Mouse (Mus musculus) heart, embryonic 16.5 days (tissue): Measurements from ENCODE around the gene Clec11a. TPM values are rescaled to one million over a fixed set of nuclear protein-coding genes. Genes with fewer than 3 reads are reported as not detected.
"Not testable (repeated sequence)": the region's sequence is repeated elsewhere in the genome, so short reads cannot be mapped to it uniquely, and the experiment has no call there.

ENCODE experiments used
- ATAC-seq: fragments of 200-750 bp; cut with Nextera tagmentation; replicated peaks from 2 replicates; pipeline ENCODE4 v1.8.0; 2017; ENCODE audit warnings: moderate number of reproducible peaks; ENCODE audit not compliant: insufficient read depth, low FRiP score; ENCODE audit errors: extremely low read depth
- H3K27ac ChIP-seq: fragments of 300-500 bp; sonication (generic); 2 replicates; pipeline ENCODE4 v1.5.1; 2014; ENCODE audit warnings: mild to moderate bottlenecking, low read length, control low read depth, moderate library complexity
- H3K27me3 ChIP-seq: fragments of 300-500 bp; sonication (generic); 2 replicates; pipeline ENCODE4 v1.6.1; 2014; ENCODE audit warnings: low read length, mixed read lengths; ENCODE audit not compliant: control insufficient read depth, insufficient read depth
- H3K36me3 ChIP-seq: fragments of 300-500 bp; sonication (generic); 2 replicates; pipeline ENCODE4 v1.6.1; 2014; ENCODE audit not compliant: control insufficient read depth, insufficient read depth
- H3K4me1 ChIP-seq: fragments of 300-500 bp; sonication (generic); 2 replicates; pipeline ENCODE4 v1.6.1; 2014; ENCODE audit warnings: low read length, mixed read lengths; ENCODE audit not compliant: control insufficient read depth, insufficient read depth
- H3K4me2 ChIP-seq: fragments of 300-500 bp; sonication (generic); 2 replicates; pipeline ENCODE4 v1.6.1; 2014; ENCODE audit warnings: low read depth, mild to moderate bottlenecking, control low read depth, low read length
- H3K4me3 ChIP-seq: fragments of 300-500 bp; sonication (generic); 2 replicates; pipeline ENCODE4 v1.5.1; 2014; ENCODE audit warnings: mild to moderate bottlenecking, control low read depth, low read length
- H3K9ac ChIP-seq: fragments of 300-500 bp; sonication (generic); 2 replicates; pipeline ENCODE4 v1.6.1; 2014; ENCODE audit warnings: low read length, control low read depth
- H3K9me3 ChIP-seq: fragments of 300-500 bp; sonication (generic); replicated peaks from 2 replicates; pipeline ENCODE4 v1.6.1; 2016; ENCODE audit warnings: low read length; ENCODE audit not compliant: control insufficient read depth
- WGBS: fragments of 180-500 bp; shearing (Covaris S2); extraction: QIAGEN DNeasy Blood & Tissue Kit; methylation state at CpG from one replicate; pipeline ENCODE4 v1.1.7; 2014; 5-methylcytosine and 5-hydroxymethylcytosine counted together
- polyA plus RNA-seq: library from polyadenylated mRNA; unstranded; fragments of >200 nt; fragmentation: Nextera tagmentation; extraction: Ambion mirVana; gene quantifications from 2 replicates; pipeline ENCODE4 v1.2.1, GENCODE M21; 2015

Gene Clec11a
- polyA plus RNA-seq, 1 experiment from 2014 or later: 1.8 TPM

GRCm38 (mm10) chr7:44297501-44297900 lies 9.2 kb downstream of the Clec11a start:
- not testable (repeated sequence) for H3K4me2 ChIP-seq, H3K9ac ChIP-seq
- WGBS: 71% methylated on average over 2 of the region's 2 CpGs

GRCm38 (mm10) chr7:44291418-44291817 lies 15.3 kb downstream of the Clec11a start:
- Histone ChIP-seq H3K27me3 (peaks cover 2% of the 10 kb centered on the region), H3K9ac (no peak overlapping the region), H3K36me3 (no peaks in the 10 kb centered on the region), H3K4me1 (no peaks in the 10 kb centered on the region), H3K4me3 (no peak overlapping the region), H3K9me3 (no peaks in the 10 kb centered on the region), H3K4me2 (no peak overlapping the region), H3K27ac (no peak overlapping the region)
- WGBS: 49% methylated on average over 4 of the region's 4 CpGs
- ATAC-seq: no peak

More at GRCm38 (mm10) chr7:44297501-44297900, 9.2 kb downstream of the Clec11a start:
- H3K4me1 ChIP-seq, H3K27ac ChIP-seq, ATAC-seq, H3K9me3 ChIP-seq, H3K27me3 ChIP-seq, H3K4me3 ChIP-seq, H3K36me3 ChIP-seq: not testable (repeated sequence)

GRCm38 (mm10) chr7:44290986-44291385 lies 15.7 kb downstream of the Clec11a start:
- H3K27ac ChIP-seq: no peak overlapping the region
- no peak overlapping the region for H3K4me2 ChIP-seq
- no peak for ATAC-seq
- H3K36me3 ChIP-seq: no peaks in the 10 kb centered on the region
- peaks cover 2% of the 10 kb centered on the region for H3K27me3 ChIP-seq
- no peaks in the 10 kb centered on the region for H3K9me3 ChIP-seq
- 74% methylated on average over 4 of the region's 4 CpGs for WGBS
- no peak overlapping the region for H3K9ac ChIP-seq
- no peaks in the 10 kb centered on the region for H3K4me1 ChIP-seq
- H3K4me3 ChIP-seq: no peak overlapping the region

- ATAC-seq: no peak
- Histone ChIP-seq H3K27ac (no peak overlapping the region), H3K4me2 (no peak overlapping the region), H3K9ac (no peak overlapping the region), H3K27me3 (peaks cover 2% of the 10 kb centered on the region), H3K4me1 (no peaks in the 10 kb centered on the region), H3K4me3 (no peak overlapping the region), H3K9me3 (no peaks in the 10 kb centered on the region), H3K36me3 (no peaks in the 10 kb centered on the region)
- WGBS: 60% methylated on average over 7 of the region's 7 CpGs
These were observed 18.9 kb downstream of the Clec11a start for GRCm38 (mm10) chr7:44287760-44288159.

GRCm38 (mm10) chr7:44281586-44281985 lies 25.1 kb downstream of the Clec11a start:
- Histone ChIP-seq H3K4me3 (no peak overlapping the region), H3K9me3 (no peaks in the 10 kb centered on the region; the same call in 1 of the 2 replicates), H3K27ac (no peak overlapping the region), H3K9ac (no peak overlapping the region), H3K4me1 (no peaks in the 10 kb centered on the region), H3K36me3 (no peaks in the 10 kb centered on the region), H3K27me3 (no peaks in the 10 kb centered on the region), H3K4me2 (no peak overlapping the region)
- WGBS: 62% methylated on average over 7 of the region's 7 CpGs
- ATAC-seq: no peak

GRCm38 (mm10) chr7:44280959-44281358 lies 25.7 kb downstream of the Clec11a start:
- Histone ChIP-seq H3K36me3 (no peaks in the 10 kb centered on the region), H3K9ac (no peak overlapping the region), H3K9me3 (no peaks in the 10 kb centered on the region; the same call in 1 of the 2 replicates), H3K27me3 (no peaks in the 10 kb centered on the region), H3K4me3 (no peak overlapping the region), H3K4me2 (no peak overlapping the region), H3K27ac (no peak overlapping the region), H3K4me1 (no peaks in the 10 kb centered on the region)
- WGBS: 52% methylated on average over 1 of the region's 1 CpGs
- no peak for ATAC-seq

- ATAC-seq: no peak
- Histone ChIP-seq H3K4me1 (no peaks in the 10 kb centered on the region), H3K9me3 (no peaks in the 10 kb centered on the region; the same call in 1 of the 2 replicates), H3K4me3 (no peak overlapping the region), H3K27ac (no peak overlapping the region), H3K36me3 (no peaks in the 10 kb centered on the region), H3K9ac (no peak overlapping the region), H3K4me2 (no peak overlapping the region), H3K27me3 (peaks cover 19% of the 10 kb centered on the region)
- 44% methylated on average over 2 of the region's 2 CpGs for WGBS
These were observed 29.5 kb downstream of the Clec11a start for GRCm38 (mm10) chr7:44277250-44277622.

GRCm38 (mm10) chr7:44276461-44277249 lies 30.0 kb downstream of the Clec11a start:
- ATAC-seq: no peak
- no peaks in the 10 kb centered on the region; the same call in 1 of the 2 replicates for H3K9me3 ChIP-seq
- H3K27ac ChIP-seq: no peak overlapping the region
- H3K27me3 ChIP-seq: peaks cover 19% of the 10 kb centered on the region
- H3K36me3 ChIP-seq: no peaks in the 10 kb centered on the region
- H3K9ac ChIP-seq: no peak overlapping the region
- no peak overlapping the region for H3K4me2 ChIP-seq
- 62% methylated on average over 10 of the region's 10 CpGs for WGBS
- no peaks in the 10 kb centered on the region for H3K4me1 ChIP-seq
- H3K4me3 ChIP-seq: no peak overlapping the region

GRCm38 (mm10) chr7:44275546-44275945 lies 31.2 kb downstream of the Clec11a start:
- no peak for ATAC-seq
- no peak overlapping the region for H3K9ac ChIP-seq
- H3K27me3 ChIP-seq: peaks cover 19% of the 10 kb centered on the region
- no peak overlapping the region for H3K4me2 ChIP-seq
- H3K4me1 ChIP-seq: no peaks in the 10 kb centered on the region
- WGBS: 75% methylated on average over 3 of the region's 3 CpGs
- no peaks in the 10 kb centered on the region for H3K36me3 ChIP-seq
- H3K4me3 ChIP-seq: no peak overlapping the region
- H3K27ac ChIP-seq: no peak overlapping the region
- H3K9me3 ChIP-seq: no peaks in the 10 kb centered on the region; the same call in none of the 2 replicates
